Mouse (Mus musculus): ENCODE measurements around the gene Mfsd2a. TPM values are rescaled to one million over a fixed set of nuclear protein-coding genes. Genes with fewer than 3 reads are reported as not detected.

The Mfsd2a gene
- polyA plus RNA-seq (2012; fragmentation: generic; extraction: Trizol) = 7.5 TPM

DNA sequence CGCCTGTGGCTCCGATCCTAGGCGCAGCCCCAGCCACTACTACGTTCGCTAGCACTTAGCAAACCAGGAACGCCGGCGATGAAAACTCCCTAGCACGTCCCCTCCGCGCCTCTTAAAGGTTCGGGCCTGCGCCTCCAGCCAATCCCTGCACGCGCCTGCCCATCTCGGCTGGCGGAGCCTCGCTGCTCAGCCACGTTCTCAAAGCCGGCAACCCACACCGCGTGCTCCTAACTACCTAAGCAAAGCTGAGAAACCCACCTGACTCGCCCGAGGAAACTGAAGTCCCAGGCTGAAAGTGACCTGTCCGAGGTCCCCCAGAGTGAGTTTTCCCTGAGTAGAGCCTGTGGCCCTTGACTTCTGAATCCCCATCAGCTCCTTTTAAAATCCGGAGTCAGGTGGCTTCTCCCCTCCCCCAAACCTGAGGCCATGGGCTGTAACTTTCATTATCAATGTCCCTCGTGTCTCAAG lies at the start of gene Mfsd2a:
Gene Mfsd2a (minus strand): TSS at position 89 of the 468 bp plus-strand sequence.
- Histone ChIP-seq H3K4me2 (ENCODE audit: low read depth) (peak within 1 kb of the TSS; percentile 98), H3K36me3 (ENCODE audit: control insufficient read depth, insufficient read depth) (peaks cover 9% of the 10 kb centered on the region), H3K4me3 (peak within 1 kb of the TSS; percentile 69), H3K27me3 (ENCODE audit: control insufficient read depth, insufficient read depth, insufficient read length) (no peaks in the 10 kb centered on the region), H3ac (ENCODE audit: control insufficient read depth, insufficient read length) (peak within 1 kb of the TSS; percentile 20), H3K79me2 (ENCODE audit: control insufficient read depth, insufficient read depth) (peaks cover 9% of the 10 kb centered on the region)
- no peak for TF ChIP-seq REST (IDR thresholded peaks at IDR 0.05; ENCODE audit: insufficient read depth, insufficient read length)
- peak; percentile 91 for TF ChIP-seq POLR2A (IDR thresholded peaks at IDR 0.05; ENCODE audit: insufficient read length, low read depth)
- TF ChIP-seq POLR2AphosphoS2 (IDR thresholded peaks at IDR 0.05; ENCODE audit: insufficient read length, low read depth) = peak; percentile 75

DNA sequence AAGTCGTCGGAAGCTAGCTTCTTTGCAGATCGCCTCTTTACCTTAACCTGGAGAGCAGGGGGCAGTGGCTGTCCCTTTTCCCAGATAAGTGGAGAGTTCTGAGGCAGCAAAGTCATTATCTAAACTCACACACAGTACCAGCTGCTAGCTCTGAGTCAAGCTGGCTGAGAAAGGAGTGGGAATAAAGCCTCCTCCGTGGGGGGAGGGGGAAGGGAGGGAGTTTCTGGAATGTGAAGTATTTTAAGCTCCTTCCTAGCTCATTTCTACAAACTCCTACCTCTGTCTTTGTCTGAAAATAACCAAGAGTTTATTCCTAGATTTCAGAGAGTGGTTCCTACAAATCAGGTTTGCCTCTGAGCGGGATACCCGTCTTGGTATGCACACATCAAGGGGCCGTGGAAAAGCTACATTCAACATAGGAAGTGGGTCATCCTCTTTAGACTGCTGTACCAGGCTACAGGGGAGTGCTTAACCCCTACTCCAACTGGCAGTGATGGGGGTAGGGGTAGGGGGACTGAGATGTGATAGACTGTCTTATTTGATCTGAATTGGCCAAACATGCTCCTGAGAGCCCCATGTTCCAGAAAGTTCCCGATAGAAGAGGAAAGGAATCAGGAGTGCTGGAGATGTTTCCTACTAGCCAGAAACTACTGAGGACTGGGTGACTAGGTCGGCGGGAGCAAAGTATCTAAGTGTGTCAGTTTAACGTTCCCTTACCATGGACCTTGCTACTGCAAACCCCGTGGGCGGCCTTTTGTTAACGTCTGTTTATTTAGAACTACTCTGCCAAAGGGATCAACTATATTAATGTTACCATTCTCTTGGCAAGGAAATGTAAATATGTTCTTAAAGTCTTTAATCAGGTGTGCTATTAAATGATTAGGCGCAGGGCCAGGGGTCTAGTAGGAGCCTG lies 44.3 kb upstream of the Mfsd2a start:
- H3K4me3 ChIP-seq = no peak overlapping the region
- no peak overlapping the region for H3ac ChIP-seq (ENCODE audit: control insufficient read depth, insufficient read length)
- peak overlapping the region; percentile 31 for H3K4me2 ChIP-seq (ENCODE audit: low read depth)
- no peaks in the 10 kb centered on the region for H3K36me3 ChIP-seq (ENCODE audit: control insufficient read depth, insufficient read depth)
- no peaks in the 10 kb centered on the region for H3K79me2 ChIP-seq (ENCODE audit: control insufficient read depth, insufficient read depth)
- TF ChIP-seq TCF3 (IDR thresholded peaks at IDR 0.05; ENCODE audit: insufficient read length, low read depth) (no peak), MYOG (IDR thresholded peaks at IDR 0.05; ENCODE audit: control insufficient read depth in 1 of 3, insufficient read depth in 1 of 3, insufficient read length in 2 of 3, low read depth in 2 of 3) (peak in 2 of 3 experiments; percentile 27 to 30), MYOD1 (IDR thresholded peaks at IDR 0.05; ENCODE audit: control insufficient read depth in 1 of 3, insufficient read length in 2 of 3, low read depth in 2 of 3) (peak; percentile 6 to 68 (median 28))
- no peaks in the 10 kb centered on the region for H3K27me3 ChIP-seq (ENCODE audit: control insufficient read depth, insufficient read depth, insufficient read length)

DNA sequence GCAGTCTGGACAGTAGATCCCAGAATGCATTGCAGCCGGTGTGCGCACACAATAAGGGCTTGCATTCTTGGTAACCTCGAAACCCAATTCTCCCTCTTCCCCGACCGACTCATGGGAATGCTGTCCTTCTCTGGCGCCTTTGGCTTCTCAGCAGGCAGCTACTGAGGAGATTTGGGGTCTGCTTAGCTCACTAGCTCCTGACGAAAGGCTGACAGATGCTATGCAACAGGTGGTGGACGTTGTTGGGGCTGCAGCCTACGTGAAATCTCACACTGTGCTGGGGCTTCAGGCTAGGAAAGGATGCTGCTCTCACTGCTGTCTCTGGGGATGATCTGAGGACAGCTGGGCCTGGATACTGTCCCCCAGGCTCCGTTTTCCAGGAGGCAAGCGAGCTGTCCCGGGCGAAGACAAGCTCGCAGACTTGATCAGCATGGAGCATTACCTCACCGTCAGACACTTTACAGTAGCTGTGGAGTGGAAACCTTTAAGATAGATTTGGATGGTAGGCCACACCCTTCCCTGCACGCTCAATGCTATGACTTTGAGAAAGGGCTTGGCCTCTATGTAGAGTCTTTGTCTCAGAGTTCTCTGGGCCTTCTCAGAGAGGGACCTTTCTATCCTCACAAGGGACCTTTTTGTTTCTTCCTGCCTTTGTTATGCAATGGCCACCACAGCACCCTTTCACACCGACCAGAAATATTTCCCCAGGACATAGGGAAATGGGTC lies 39.8 kb upstream of the Mfsd2a start:
- Histone ChIP-seq H3K27me3 (ENCODE audit: control insufficient read depth, insufficient read depth, insufficient read length) (no peaks in the 10 kb centered on the region), H3K79me2 (ENCODE audit: control insufficient read depth, insufficient read depth) (peaks cover 15% of the 10 kb centered on the region), H3K4me3 (no peak overlapping the region), H3ac (ENCODE audit: control insufficient read depth, insufficient read length) (no peak overlapping the region), H3K36me3 (ENCODE audit: control insufficient read depth, insufficient read depth) (no peaks in the 10 kb centered on the region), H3K4me2 (ENCODE audit: low read depth) (peak overlapping the region; percentile 37)
- TF ChIP-seq POLR2A (IDR thresholded peaks at IDR 0.05; ENCODE audit: insufficient read length, low read depth) = peak; percentile 23
- peak; percentile 66 for TF ChIP-seq TCF3 (IDR thresholded peaks at IDR 0.05; ENCODE audit: insufficient read length, low read depth)
- no peak for TF ChIP-seq USF1 (IDR thresholded peaks at IDR 0.05; ENCODE audit: low read depth)
- no peak for TF ChIP-seq REST (IDR thresholded peaks at IDR 0.05; ENCODE audit: insufficient read depth, insufficient read length)
- peak in 2 of 3 experiments; percentile 98 to 99 for TF ChIP-seq MYOD1 (IDR thresholded peaks at IDR 0.05; ENCODE audit: control insufficient read depth in 1 of 3, insufficient read length in 2 of 3, low read depth in 2 of 3)
- peak; percentile 18 for TF ChIP-seq TCF12 (IDR thresholded peaks at IDR 0.05; ENCODE audit: insufficient read depth, poor library complexity, severe bottlenecking)
- no peak for TF ChIP-seq CEBPB (IDR thresholded peaks at IDR 0.05; ENCODE audit: insufficient read depth, poor library complexity, severe bottlenecking)
- TF ChIP-seq SRF (IDR thresholded peaks at IDR 0.05; ENCODE audit: control insufficient read depth, insufficient read length, low read depth) = no peak
- TF ChIP-seq MAX (IDR thresholded peaks at IDR 0.05; ENCODE audit: low read depth) = no peak
- no peak for TF ChIP-seq POLR2AphosphoS2 (IDR thresholded peaks at IDR 0.05; ENCODE audit: insufficient read length, low read depth)
- peak; percentile 13 to 90 (median 84) for TF ChIP-seq MYOG (IDR thresholded peaks at IDR 0.05; ENCODE audit: control insufficient read depth in 1 of 3, insufficient read depth in 1 of 3, insufficient read length in 2 of 3, low read depth in 2 of 3)
- TF ChIP-seq E2F4 (IDR thresholded peaks at IDR 0.05; ENCODE audit: insufficient read depth) = no peak

DNA sequence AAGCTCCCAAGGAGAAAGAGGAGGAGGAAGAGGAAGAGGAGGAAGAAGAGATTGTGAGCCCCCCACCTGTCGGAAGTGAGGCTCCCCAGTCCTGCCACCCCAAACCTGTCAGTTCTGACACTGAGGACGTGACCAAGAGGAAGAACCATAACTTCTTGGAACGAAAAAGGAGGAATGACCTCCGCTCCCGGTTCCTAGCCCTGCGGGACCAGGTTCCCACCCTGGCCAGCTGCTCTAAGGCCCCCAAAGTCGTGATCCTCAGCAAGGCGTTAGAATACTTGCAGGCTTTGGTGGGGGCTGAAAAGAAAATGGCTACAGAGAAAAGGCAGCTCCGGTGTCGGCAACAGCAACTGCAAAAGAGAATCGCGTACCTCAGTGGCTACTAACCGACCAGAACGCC lies 39.1 kb upstream of the Mfsd2a start:
- peak overlapping the region; percentile 37 for H3K4me2 ChIP-seq (ENCODE audit: low read depth)
- TF ChIP-seq CEBPB (IDR thresholded peaks at IDR 0.05; ENCODE audit: insufficient read depth, poor library complexity, severe bottlenecking) = no peak
- TF ChIP-seq TCF12 (IDR thresholded peaks at IDR 0.05; ENCODE audit: insufficient read depth, poor library complexity, severe bottlenecking) = no peak
- no peak for TF ChIP-seq TCF3 (IDR thresholded peaks at IDR 0.05; ENCODE audit: insufficient read length, low read depth)
- TF ChIP-seq REST (IDR thresholded peaks at IDR 0.05; ENCODE audit: insufficient read depth, insufficient read length) = no peak
- TF ChIP-seq MYOG (IDR thresholded peaks at IDR 0.05; ENCODE audit: control insufficient read depth in 1 of 3, insufficient read depth in 1 of 3, insufficient read length in 2 of 3, low read depth in 2 of 3) = no peak
- TF ChIP-seq POLR2AphosphoS2 (IDR thresholded peaks at IDR 0.05; ENCODE audit: insufficient read length, low read depth) = no peak
- H3K27me3 ChIP-seq (ENCODE audit: control insufficient read depth, insufficient read depth, insufficient read length) = no peaks in the 10 kb centered on the region

DNA sequence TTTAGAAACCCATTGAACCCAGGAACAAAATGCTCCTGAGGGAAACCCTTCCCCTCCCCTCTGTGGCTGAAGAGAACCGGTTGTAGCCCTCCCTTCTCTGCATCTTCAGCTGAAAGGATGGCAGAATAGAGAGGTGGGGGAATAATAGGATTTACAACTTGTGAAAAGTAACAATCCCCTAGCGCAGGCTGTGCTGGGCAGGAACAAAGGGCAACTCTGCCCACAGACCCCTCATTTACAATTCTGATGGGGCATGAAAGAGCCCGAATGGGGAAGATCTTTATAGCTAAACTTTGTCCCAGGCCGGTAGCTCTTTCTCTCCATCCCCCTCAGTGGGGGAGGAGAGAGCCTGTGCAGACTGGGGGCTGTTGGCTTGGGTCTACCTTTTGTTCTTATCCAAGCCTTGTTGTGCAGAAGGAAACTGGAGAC lies 38.3 kb upstream of the Mfsd2a start:
- H3ac ChIP-seq (ENCODE audit: control insufficient read depth, insufficient read length) = no peak overlapping the region
- no peaks in the 10 kb centered on the region for H3K36me3 ChIP-seq (ENCODE audit: control insufficient read depth, insufficient read depth)
- peak overlapping the region; percentile 58 for H3K4me2 ChIP-seq (ENCODE audit: low read depth)
- H3K4me3 ChIP-seq = no peak overlapping the region
- no peaks in the 10 kb centered on the region for H3K27me3 ChIP-seq (ENCODE audit: control insufficient read depth, insufficient read depth, insufficient read length)
- peaks cover 15% of the 10 kb centered on the region for H3K79me2 ChIP-seq (ENCODE audit: control insufficient read depth, insufficient read depth)
- TF ChIP-seq MAX (IDR thresholded peaks at IDR 0.05; ENCODE audit: low read depth) (no peak), USF1 (IDR thresholded peaks at IDR 0.05; ENCODE audit: low read depth) (no peak), REST (IDR thresholded peaks at IDR 0.05; ENCODE audit: insufficient read depth, insufficient read length) (no peak), TCF12 (IDR thresholded peaks at IDR 0.05; ENCODE audit: insufficient read depth, poor library complexity, severe bottlenecking) (no peak), E2F4 (IDR thresholded peaks at IDR 0.05; ENCODE audit: insufficient read depth) (no peak), POLR2AphosphoS2 (IDR thresholded peaks at IDR 0.05; ENCODE audit: insufficient read length, low read depth) (no peak), MYOG (IDR thresholded peaks at IDR 0.05; ENCODE audit: control insufficient read depth in 1 of 3, insufficient read depth in 1 of 3, insufficient read length in 2 of 3, low read depth in 2 of 3) (no peak)

More for the DNA sequence above, 39.1 kb upstream of the Mfsd2a start:
- no peak overlapping the region for H3ac ChIP-seq (ENCODE audit: control insufficient read depth, insufficient read length)
- peaks cover 15% of the 10 kb centered on the region for H3K79me2 ChIP-seq (ENCODE audit: control insufficient read depth, insufficient read depth)
- H3K36me3 ChIP-seq (ENCODE audit: control insufficient read depth, insufficient read depth) = no peaks in the 10 kb centered on the region
- H3K4me3 ChIP-seq = no peak overlapping the region

All from myocyte (in vitro differentiated cells).